Mouse (Mus musculus): ENCODE results near the gene Arg1. TPM values are rescaled to one million over a fixed set of nuclear protein-coding genes. Genes with fewer than 3 reads are reported as not detected.

Gene Arg1
- 1.5 and 2.3 TPM in 2 replicates for polyA plus RNA-seq (2014; fragmentation: Nextera tagmentation; extraction: Ambion mirVana)

- H3K36me3 ChIP-seq (ENCODE audit: control insufficient read depth, insufficient read depth, low read length) = no peaks in the 10 kb centered on the region
- H3K9ac ChIP-seq (ENCODE audit: low read length) = no peak within 1 kb of the TSS
- WGBS = 67% methylated on average over 14 of the region's 14 CpGs
- no peak for ATAC-seq (replicated peaks; ENCODE audit: low FRiP score)
- H3K27me3 ChIP-seq (ENCODE audit: control insufficient read depth, insufficient read depth, low read length) = no peaks in the 10 kb centered on the region
- H3K4me1 ChIP-seq (replicated peaks; ENCODE audit: control insufficient read depth, insufficient read depth, low read length) = no peaks in the 10 kb centered on the region
- no peak within 1 kb of the TSS for H3K27ac ChIP-seq (ENCODE audit: low read depth, low read length)
- no peak for DNase-seq (ENCODE audit: low spot score)
- no peak within 1 kb of the TSS for H3K4me3 ChIP-seq (ENCODE audit: low read depth, low read length)
- no peaks in the 10 kb centered on the region for H3K9me3 ChIP-seq (ENCODE audit: control insufficient read depth, low read length)
- H3K4me2 ChIP-seq (ENCODE audit: low read depth, low read length, severe bottlenecking) = no peak within 1 kb of the TSS
Measured at GRCm38 (mm10) chr10:24926962-24927720, at the start of gene Arg1. Arg1 (minus strand) TSS chr10:24927484.

GRCm38 (mm10) chr10:24973845-24974514 lies 46.7 kb upstream of the Arg1 start:
- H3K9ac ChIP-seq (ENCODE audit: low read length) = no peak overlapping the region
- 86% methylated on average over 11 of the region's 11 CpGs for whole genome bisulfite sequencing
- H3K27ac ChIP-seq (ENCODE audit: low read depth, low read length) = no peak overlapping the region
- DNase-seq (ENCODE audit: low spot score) (no peak), ATAC-seq (replicated peaks; ENCODE audit: low FRiP score) (no peak)
- H3K9me3 ChIP-seq (ENCODE audit: control insufficient read depth, low read length) = no peaks in the 10 kb centered on the region
- H3K27me3 ChIP-seq (ENCODE audit: control insufficient read depth, insufficient read depth, low read length) = no peaks in the 10 kb centered on the region
- H3K4me3 ChIP-seq (ENCODE audit: low read depth, low read length) = no peak overlapping the region
- no peaks in the 10 kb centered on the region for H3K36me3 ChIP-seq (ENCODE audit: control insufficient read depth, insufficient read depth, low read length)
- H3K4me1 ChIP-seq (replicated peaks; ENCODE audit: control insufficient read depth, insufficient read depth, low read length) = no peaks in the 10 kb centered on the region
- H3K4me2 ChIP-seq (ENCODE audit: low read depth, low read length, severe bottlenecking) = no peak overlapping the region

GRCm38 (mm10) chr10:24973385-24973784 lies 46.1 kb upstream of the Arg1 start:
- Histone ChIP-seq H3K36me3 (ENCODE audit: control insufficient read depth, insufficient read depth, low read length) (no peaks in the 10 kb centered on the region), H3K4me3 (ENCODE audit: low read depth, low read length) (no peak overlapping the region), H3K27ac (ENCODE audit: low read depth, low read length) (no peak overlapping the region), H3K9ac (ENCODE audit: low read length) (no peak overlapping the region), H3K4me1 (replicated peaks; ENCODE audit: control insufficient read depth, insufficient read depth, low read length) (no peaks in the 10 kb centered on the region), H3K9me3 (ENCODE audit: control insufficient read depth, low read length) (no peaks in the 10 kb centered on the region; the same call in 1 of the 2 replicates), H3K27me3 (ENCODE audit: control insufficient read depth, insufficient read depth, low read length) (no peaks in the 10 kb centered on the region), H3K4me2 (ENCODE audit: low read depth, low read length, severe bottlenecking) (no peak overlapping the region)
- ATAC-seq (replicated peaks; ENCODE audit: low FRiP score) = no peak
- WGBS = 59% methylated on average over 5 of the region's 5 CpGs
- DNase-seq (ENCODE audit: low spot score) = no peak

- Histone ChIP-seq H3K4me3 (ENCODE audit: low read depth, low read length) (no peak overlapping the region), H3K27ac (ENCODE audit: low read depth, low read length) (no peak overlapping the region), H3K27me3 (ENCODE audit: control insufficient read depth, insufficient read depth, low read length) (no peaks in the 10 kb centered on the region), H3K9me3 (ENCODE audit: control insufficient read depth, low read length) (no peaks in the 10 kb centered on the region; the same call in 1 of the 2 replicates), H3K4me1 (replicated peaks; ENCODE audit: control insufficient read depth, insufficient read depth, low read length) (no peaks in the 10 kb centered on the region), H3K4me2 (ENCODE audit: low read depth, low read length, severe bottlenecking) (no peak overlapping the region), H3K9ac (ENCODE audit: low read length) (no peak overlapping the region), H3K36me3 (ENCODE audit: control insufficient read depth, insufficient read depth, low read length) (no peaks in the 10 kb centered on the region)
- WGBS = 71% methylated on average over 4 of the region's 4 CpGs
- DNase-seq (ENCODE audit: low spot score) = no peak
- no peak for ATAC-seq (replicated peaks; ENCODE audit: low FRiP score)
Measured at GRCm38 (mm10) chr10:24972923-24973322, 45.6 kb upstream of the Arg1 start.

- Histone ChIP-seq H3K9me3 (ENCODE audit: control insufficient read depth, low read length) (no peaks in the 10 kb centered on the region; the same call in 1 of the 2 replicates), H3K4me1 (replicated peaks; ENCODE audit: control insufficient read depth, insufficient read depth, low read length) (no peaks in the 10 kb centered on the region), H3K9ac (ENCODE audit: low read length) (no peak overlapping the region), H3K4me2 (ENCODE audit: low read depth, low read length, severe bottlenecking) (no peak overlapping the region), H3K4me3 (ENCODE audit: low read depth, low read length) (no peak overlapping the region), H3K27me3 (ENCODE audit: control insufficient read depth, insufficient read depth, low read length) (no peaks in the 10 kb centered on the region), H3K36me3 (ENCODE audit: control insufficient read depth, insufficient read depth, low read length) (no peaks in the 10 kb centered on the region), H3K27ac (ENCODE audit: low read depth, low read length) (no peak overlapping the region)
- no peak for ATAC-seq (replicated peaks; ENCODE audit: low FRiP score)
- no peak for DNase-seq (ENCODE audit: low spot score)
- WGBS = 79% methylated on average over 12 of the region's 12 CpGs
Measured at GRCm38 (mm10) chr10:24965821-24966550, 38.7 kb upstream of the Arg1 start.

GRCm38 (mm10) chr10:24961889-24962288 lies 34.6 kb upstream of the Arg1 start:
- no peak overlapping the region for H3K4me3 ChIP-seq (ENCODE audit: low read depth, low read length)
- no peak overlapping the region for H3K27ac ChIP-seq (ENCODE audit: low read depth, low read length)
- no peaks in the 10 kb centered on the region for H3K27me3 ChIP-seq (ENCODE audit: control insufficient read depth, insufficient read depth, low read length)
- H3K4me2 ChIP-seq (ENCODE audit: low read depth, low read length, severe bottlenecking) = no peak overlapping the region
- H3K4me1 ChIP-seq (replicated peaks; ENCODE audit: control insufficient read depth, insufficient read depth, low read length) = no peaks in the 10 kb centered on the region
- no peaks in the 10 kb centered on the region for H3K9me3 ChIP-seq (ENCODE audit: control insufficient read depth, low read length)
- WGBS = 54% methylated on average over 2 of the region's 2 CpGs
- H3K36me3 ChIP-seq (ENCODE audit: control insufficient read depth, insufficient read depth, low read length) = no peaks in the 10 kb centered on the region
- H3K9ac ChIP-seq (ENCODE audit: low read length) = no peak overlapping the region
- ATAC-seq (replicated peaks; ENCODE audit: low FRiP score) (no peak), DNase-seq (ENCODE audit: low spot score) (no peak)

GRCm38 (mm10) chr10:24961112-24961511 lies 33.8 kb upstream of the Arg1 start:
- H3K9me3 ChIP-seq (ENCODE audit: control insufficient read depth, low read length) = no peaks in the 10 kb centered on the region

GRCm38 (mm10) chr10:24959043-24959916 lies 32.0 kb upstream of the Arg1 start:
- ATAC-seq (replicated peaks; ENCODE audit: low FRiP score) (no peak), DNase-seq (ENCODE audit: low spot score) (no peak)
- no peaks in the 10 kb centered on the region for H3K9me3 ChIP-seq (ENCODE audit: control insufficient read depth, low read length)

More at GRCm38 (mm10) chr10:24961112-24961511, 33.8 kb upstream of the Arg1 start:
- DNase-seq (ENCODE audit: low spot score) (no peak), ATAC-seq (replicated peaks; ENCODE audit: low FRiP score) (no peak)
- H3K4me1 ChIP-seq (replicated peaks; ENCODE audit: control insufficient read depth, insufficient read depth, low read length) = no peaks in the 10 kb centered on the region
- H3K9ac ChIP-seq (ENCODE audit: low read length) = no peak overlapping the region
- 50% methylated on average over 2 of the region's 2 CpGs for WGBS
- no peak overlapping the region for H3K27ac ChIP-seq (ENCODE audit: low read depth, low read length)
- no peak overlapping the region for H3K4me3 ChIP-seq (ENCODE audit: low read depth, low read length)
- H3K4me2 ChIP-seq (ENCODE audit: low read depth, low read length, severe bottlenecking) = no peak overlapping the region
- no peaks in the 10 kb centered on the region for H3K36me3 ChIP-seq (ENCODE audit: control insufficient read depth, insufficient read depth, low read length)
- H3K27me3 ChIP-seq (ENCODE audit: control insufficient read depth, insufficient read depth, low read length) = no peaks in the 10 kb centered on the region

More at GRCm38 (mm10) chr10:24959043-24959916, 32.0 kb upstream of the Arg1 start:
- H3K4me3 ChIP-seq (ENCODE audit: low read depth, low read length) = no peak overlapping the region
- no peak overlapping the region for H3K4me2 ChIP-seq (ENCODE audit: low read depth, low read length, severe bottlenecking)
- no peaks in the 10 kb centered on the region for H3K27me3 ChIP-seq (ENCODE audit: control insufficient read depth, insufficient read depth, low read length)
- H3K27ac ChIP-seq (ENCODE audit: low read depth, low read length) = no peak overlapping the region
- H3K4me1 ChIP-seq (replicated peaks; ENCODE audit: control insufficient read depth, insufficient read depth, low read length) = no peaks in the 10 kb centered on the region
- 58% methylated on average over 15 of the region's 15 CpGs for WGBS
- no peak overlapping the region for H3K9ac ChIP-seq (ENCODE audit: low read length)
- no peaks in the 10 kb centered on the region for H3K36me3 ChIP-seq (ENCODE audit: control insufficient read depth, insufficient read depth, low read length)
